Mouse (Mus musculus) liver, embryonic 11.5 days (tissue): ENCODE data around the gene Cks1b. TPM values are rescaled to one million over a fixed set of nuclear protein-coding genes. Genes with fewer than 3 reads are reported as not detected.

Source experiments
- ATAC-seq: fragments of 200-750 bp; cut with Nextera tagmentation; replicated peaks from 2 replicates; pipeline ENCODE4 v1.8.0; 2017; ENCODE audit warnings: moderate number of reproducible peaks, mild to moderate bottlenecking, moderate TSS enrichment, moderate library complexity; ENCODE audit not compliant: low FRiP score
- DNase-seq: peaks from one replicate; pipeline ENCODE4 v3.0.0-alpha.2; 2017; ENCODE audit warnings: low spot score
- H3K27ac ChIP-seq: fragments of 300-500 bp; sonication (generic); 2 replicates; pipeline ENCODE4 v1.5.1; 2014; ENCODE audit warnings: mild to moderate bottlenecking, low read depth, low read length, control low read depth
- H3K27me3 ChIP-seq: fragments of 300-500 bp; sonication (generic); replicated peaks from 2 replicates; pipeline ENCODE4 v1.6.1; 2014; ENCODE audit warnings: low read length, mixed read lengths; ENCODE audit not compliant: control insufficient read depth, insufficient read depth
- H3K36me3 ChIP-seq: fragments of 300-500 bp; sonication (generic); 2 replicates; pipeline ENCODE4 v1.6.1; 2014; ENCODE audit warnings: mild to moderate bottlenecking, low read length, moderate library complexity, mixed read lengths; ENCODE audit not compliant: control insufficient read depth, insufficient read depth
- H3K4me1 ChIP-seq: fragments of 300-500 bp; sonication (generic); replicated peaks from 2 replicates; pipeline ENCODE4 v1.6.1; 2014; ENCODE audit warnings: low read length, mixed read lengths; ENCODE audit not compliant: control insufficient read depth, insufficient read depth
- H3K4me2 ChIP-seq: fragments of 300-500 bp; sonication (generic); 2 replicates; pipeline ENCODE4 v1.6.1; 2014; ENCODE audit warnings: mild to moderate bottlenecking, control low read depth, moderate library complexity
- H3K4me3 ChIP-seq: fragments of 300-500 bp; sonication (generic); 2 replicates; pipeline ENCODE4 v1.5.1; 2014; ENCODE audit warnings: low read depth, low read length, control low read depth
- H3K9ac ChIP-seq: fragments of 300-500 bp; sonication (generic); 2 replicates; pipeline ENCODE4 v1.6.1; 2014; ENCODE audit warnings: low read depth, low read length, control low read depth
- H3K9me3 ChIP-seq: fragments of 300-500 bp; sonication (generic); 2 replicates; pipeline ENCODE4 v1.6.1; 2016; ENCODE audit warnings: low read length, inconsistent platforms, mixed read lengths; ENCODE audit not compliant: control insufficient read depth
- WGBS: fragments of 180-500 bp; shearing (Covaris S2); extraction: QIAGEN DNeasy Blood & Tissue Kit; methylation state at CpG from one replicate; pipeline ENCODE4 v1.1.7; 2014; 5-methylcytosine and 5-hydroxymethylcytosine counted together
- polyA plus RNA-seq: library from polyadenylated mRNA; unstranded; fragments of >200 nt; fragmentation: Nextera tagmentation; extraction: Ambion mirVana; gene quantifications from 2 replicates; pipeline ENCODE4 v1.2.1, GENCODE M21; 2014

The Cks1b gene
- polyA plus RNA-seq, 1 experiment from 2014 or later: 498 TPM

GRCm38 (mm10) chr3:89449541-89449940, 31.4 kb upstream of the Cks1b start:
- H3K4me3 ChIP-seq: peak overlapping the region; percentile 28; the same call in 1 of the 2 replicates
- H3K4me2 ChIP-seq: peak overlapping the region; percentile 55
- peak overlapping the region; percentile 79 for H3K27ac ChIP-seq
- peak; percentile 63 for DNase-seq
- no peaks in the 10 kb centered on the region for H3K27me3 ChIP-seq
- 32% methylated on average over 7 of the region's 7 CpGs for WGBS
- H3K9me3 ChIP-seq: no peaks in the 10 kb centered on the region
- peak overlapping the region; percentile 42; the same call in 1 of the 2 replicates for H3K9ac ChIP-seq
- H3K36me3 ChIP-seq: no peaks in the 10 kb centered on the region
- ATAC-seq: peak; percentile 78
- peaks cover 17% of the 10 kb centered on the region for H3K4me1 ChIP-seq

- ATAC-seq (peak; percentile 89), DNase-seq (peak; percentile 46)
- no peaks in the 10 kb centered on the region for H3K27me3 ChIP-seq
- H3K9me3 ChIP-seq: no peaks in the 10 kb centered on the region
- 45% methylated on average over 13 of the region's 13 CpGs for WGBS
- peak overlapping the region; percentile 42 for H3K9ac ChIP-seq
- peak overlapping the region; percentile 79 for H3K27ac ChIP-seq
- H3K36me3 ChIP-seq: no peaks in the 10 kb centered on the region
- H3K4me1 ChIP-seq: peaks cover 17% of the 10 kb centered on the region
- H3K4me2 ChIP-seq: peak overlapping the region; percentile 55
- H3K4me3 ChIP-seq: peak overlapping the region; percentile 28
Measured at GRCm38 (mm10) chr3:89448720-89449537, 30.7 kb upstream of the Cks1b start.

GRCm38 (mm10) chr3:89440691-89441090, 22.5 kb upstream of the Cks1b start:
- 90% methylated on average over 2 of the region's 2 CpGs for WGBS
- H3K4me2 ChIP-seq: no peak overlapping the region
- H3K9me3 ChIP-seq: no peaks in the 10 kb centered on the region
- no peak overlapping the region for H3K4me3 ChIP-seq
- H3K27ac ChIP-seq: no peak overlapping the region
- DNase-seq: no peak
- H3K27me3 ChIP-seq: no peaks in the 10 kb centered on the region
- no peak for ATAC-seq
- peaks cover 8% of the 10 kb centered on the region for H3K4me1 ChIP-seq
- H3K9ac ChIP-seq: no peak overlapping the region
- H3K36me3 ChIP-seq: no peaks in the 10 kb centered on the region

- H3K9me3 ChIP-seq: no peaks in the 10 kb centered on the region
- peak overlapping the region; percentile 33; the same call in 1 of the 2 replicates for H3K27ac ChIP-seq
- peak overlapping the region; percentile 75 for H3K4me2 ChIP-seq
- DNase-seq (no peak), ATAC-seq (no peak)
- H3K4me3 ChIP-seq: peak overlapping the region; percentile 54
- peak overlapping the region; percentile 60 for H3K9ac ChIP-seq
- peaks cover 17% of the 10 kb centered on the region for H3K36me3 ChIP-seq
- H3K27me3 ChIP-seq: no peaks in the 10 kb centered on the region
- H3K4me1 ChIP-seq: peaks cover 8% of the 10 kb centered on the region
- WGBS: 22% methylated on average over 5 of the region's 5 CpGs
Measured at GRCm38 (mm10) chr3:89437269-89437668, 19.1 kb upstream of the Cks1b start.

- Histone ChIP-seq H3K9me3 (no peaks in the 10 kb centered on the region), H3K4me1 (peaks cover 11% of the 10 kb centered on the region), H3K36me3 (peaks cover 20% of the 10 kb centered on the region), H3K4me3 (peak within 1 kb of the TSS; percentile 54), H3K4me2 (peak within 1 kb of the TSS; percentile 75), H3K27ac (peak within 1 kb of the TSS; percentile 33; the same call in 1 of the 2 replicates), H3K27me3 (no peaks in the 10 kb centered on the region), H3K9ac (peak within 1 kb of the TSS; percentile 60)
- DNase-seq (peak; percentile 66), ATAC-seq (peak; percentile 83)
- 3% methylated on average over 16 of the region's 16 CpGs for WGBS
Measured at GRCm38 (mm10) chr3:89436176-89437113, 18.3 kb upstream of the Cks1b start, which contains the start of gene Pbxip1. Pbxip1 (plus strand) TSS chr3:89436706.

- 91% methylated on average over 7 of the region's 7 CpGs for WGBS
- no peak overlapping the region for H3K4me3 ChIP-seq
- H3K4me1 ChIP-seq: peaks cover 20% of the 10 kb centered on the region
- H3K27me3 ChIP-seq: no peaks in the 10 kb centered on the region
- no peak overlapping the region for H3K4me2 ChIP-seq
- H3K27ac ChIP-seq: no peak overlapping the region
- H3K9me3 ChIP-seq: no peaks in the 10 kb centered on the region
- no peak for DNase-seq
- no peak overlapping the region for H3K9ac ChIP-seq
- ATAC-seq: no peak
- H3K36me3 ChIP-seq: peaks cover 20% of the 10 kb centered on the region
Measured at GRCm38 (mm10) chr3:89435041-89435440, 16.9 kb upstream of the Cks1b start.

GRCm38 (mm10) chr3:89434532-89434931, 16.3 kb upstream of the Cks1b start:
- WGBS: 82% methylated on average over 11 of the region's 11 CpGs

GRCm38 (mm10) chr3:89432606-89433005, 14.4 kb upstream of the Cks1b start:
- H3K4me3 ChIP-seq: no peak overlapping the region
- ATAC-seq (no peak), DNase-seq (no peak)
- peaks cover 24% of the 10 kb centered on the region for H3K36me3 ChIP-seq
- no peak overlapping the region for H3K4me2 ChIP-seq
- peaks cover 20% of the 10 kb centered on the region for H3K4me1 ChIP-seq
- H3K27ac ChIP-seq: no peak overlapping the region
- 93% methylated on average over 7 of the region's 8 CpGs for WGBS
- H3K9me3 ChIP-seq: no peaks in the 10 kb centered on the region
- H3K27me3 ChIP-seq: no peaks in the 10 kb centered on the region
- H3K9ac ChIP-seq: no peak overlapping the region

More at GRCm38 (mm10) chr3:89434532-89434931, 16.3 kb upstream of the Cks1b start:
- Histone ChIP-seq H3K4me2 (no peak overlapping the region), H3K27me3 (no peaks in the 10 kb centered on the region), H3K4me1 (peaks cover 20% of the 10 kb centered on the region), H3K9me3 (no peaks in the 10 kb centered on the region), H3K36me3 (peaks cover 20% of the 10 kb centered on the region), H3K27ac (no peak overlapping the region), H3K4me3 (no peak overlapping the region), H3K9ac (no peak overlapping the region)
- DNase-seq (no peak), ATAC-seq (no peak)
